Mouse (Mus musculus) olfactory bulb, adult 2 months (tissue): Measurements from ENCODE around the gene Gm28551.

Experiments used
- CTCF ChIP-seq: fragments of 200-500 bp; IDR thresholded peaks from 2 replicates; pipeline ENCODE4 v1.5.1; 2012; ENCODE audit warnings: low read depth, mild to moderate bottlenecking, low read length, moderate library complexity; ENCODE audit not compliant: insufficient read depth
- POLR2A ChIP-seq: fragments of 200-500 bp; IDR thresholded peaks from 2 replicates; pipeline ENCODE4 v1.6.1; 2012; ENCODE audit warnings: mild to moderate bottlenecking, low read depth, low read length, moderate library complexity; ENCODE audit not compliant: insufficient read depth

- TF ChIP-seq CTCF: no peak
- peak; percentile 95 for TF ChIP-seq POLR2A
Measured at GRCm38 (mm10) chr1:53352327-53353261, at the start of gene Gm28551, which contains the start of the genes Asdurf and Asnsd1.
